Mouse (Mus musculus) stomach, adult 2 months (tissue): ENCODE data around the gene Dhx8. TPM values are rescaled to one million over a fixed set of nuclear protein-coding genes. Genes with fewer than 3 reads are reported as not detected.

ENCODE experiments used
- polyA plus RNA-seq: library from polyadenylated mRNA; depleted of rRNA; stranded (reverse); fragments of >200 nt; gene quantifications from 2 replicates; pipeline ENCODE4 v1.2.3, GENCODE M21; 2012; rRNA removed

Gene Dhx8
- 3.0 and 3.3 TPM in 2 replicates for polyA plus RNA-seq

DNA sequence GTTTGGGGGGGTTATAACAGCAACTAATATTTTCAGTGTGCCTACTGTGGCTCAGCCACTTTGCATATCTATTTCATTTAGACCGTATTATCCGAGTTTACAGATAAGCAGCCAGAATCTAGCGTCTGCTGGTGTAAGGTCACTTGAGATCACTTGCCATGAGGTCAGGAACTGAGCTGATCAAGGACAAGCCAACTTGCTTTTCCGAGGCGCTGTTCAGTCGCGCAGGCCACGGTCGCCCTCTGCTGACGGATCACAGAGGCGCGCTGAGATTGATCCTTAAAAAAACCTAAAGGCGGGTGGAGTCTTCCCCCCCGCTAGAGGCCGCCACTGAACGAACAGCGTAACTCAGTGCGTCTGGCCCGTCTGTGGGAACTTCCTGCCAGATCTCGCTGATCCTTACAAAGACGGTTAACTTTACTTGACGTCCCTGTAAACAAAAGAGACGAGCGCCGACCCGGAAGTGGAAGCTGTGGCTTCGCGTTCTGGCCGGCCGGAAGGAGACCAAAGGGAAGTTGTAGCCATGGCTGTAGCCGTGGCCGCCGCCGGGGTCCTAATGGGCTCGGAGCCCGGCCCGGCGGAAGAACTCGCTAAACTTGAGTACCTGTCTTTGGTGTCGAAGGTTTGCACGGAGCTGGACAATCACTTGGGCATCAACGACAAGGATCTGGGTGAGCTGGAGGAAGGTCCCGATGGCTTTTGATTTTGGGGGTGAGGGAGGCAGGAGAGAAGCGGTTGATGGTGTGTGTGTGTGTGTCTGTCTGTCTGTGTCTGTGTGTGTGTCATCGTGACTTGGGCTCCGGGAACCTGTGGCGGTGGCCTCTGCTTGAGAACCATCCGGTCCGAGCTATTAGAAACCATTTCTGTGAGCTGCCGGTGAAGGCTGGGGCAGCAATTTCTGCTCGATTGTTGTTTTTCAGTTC lies at the start of gene Dhx8:
Gene Dhx8, plus strand, starts transcription at position 402 of the 923 bp plus-strand sequence.

GRCm38 (mm10) chr11:101785143-101785851 lies 52.6 kb downstream of the Dhx8 start, which contains the start of gene Etv4:
TSS of gene Etv4 (minus strand) at chr11:101785371.

Other genes with a start within 250 kb of the Dhx8 start
- 0.16 and 0.22 TPM in 2 replicates for gene Brca1, start 181.0 kb upstream of the Dhx8 start, polyA plus RNA-seq
- 43.9 and 47.9 TPM in 2 replicates for gene Nbr1, start 180.8 kb upstream of the Dhx8 start, polyA plus RNA-seq
- gene Tmem106a, start 150.7 kb upstream of the Dhx8 start, polyA plus RNA-seq, result 8.0 TPM in 2 replicates
- gene Gm11634, start 133.7 kb upstream of the Dhx8 start, polyA plus RNA-seq, result not detected in 2 replicates
- 8.7 TPM in 2 replicates for gene Rdm1, start 105.7 kb upstream of the Dhx8 start, polyA plus RNA-seq
- gene Arl4d, start 67.4 kb upstream of the Dhx8 start, polyA plus RNA-seq, result 3.6 and 4.3 TPM in 2 replicates
- 5.7 and 8.5 TPM in 2 replicates for gene Etv4, start 52.5 kb downstream of the Dhx8 start, polyA plus RNA-seq
- 0.86 and 1.0 TPM in 2 replicates for gene Meox1, start 161.5 kb downstream of the Dhx8 start, polyA plus RNA-seq
- gene Sost, start 234.1 kb downstream of the Dhx8 start, polyA plus RNA-seq, result 0.06 and 0.12 TPM in 2 replicates